Mouse (Mus musculus) lung, postnatal 25 days (tissue): Measurements from ENCODE around the gene H3f3a.
A peak's percentile ranks its signal among the peaks of the same experiment; 100 is the strongest.

Experiments
- DNase-seq: peaks from one replicate; pipeline ENCODE4 v3.0.0; 2022; ENCODE audit warnings: low spot score

The H3f3a gene

DNA sequence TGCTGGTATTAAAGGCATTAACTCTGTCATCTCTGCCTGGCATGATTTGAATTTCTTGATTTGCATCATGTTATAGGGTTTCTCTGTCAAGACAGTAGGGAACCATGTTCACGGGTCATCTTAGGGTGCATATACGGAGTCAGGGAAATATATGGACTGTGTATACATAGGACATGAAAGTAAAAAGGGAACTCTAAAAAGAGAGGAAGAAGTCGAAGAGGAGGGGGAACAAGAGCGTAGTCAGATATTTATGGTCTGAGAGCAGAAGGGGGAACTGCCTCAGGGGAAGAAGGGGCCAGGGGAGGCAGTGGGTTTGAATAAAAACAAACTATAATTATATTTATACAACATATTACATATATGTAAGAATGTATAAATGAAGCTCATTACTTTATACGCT, 8.5 kb upstream of the H3f3a start:
- no peak for DNase-seq

DNA sequence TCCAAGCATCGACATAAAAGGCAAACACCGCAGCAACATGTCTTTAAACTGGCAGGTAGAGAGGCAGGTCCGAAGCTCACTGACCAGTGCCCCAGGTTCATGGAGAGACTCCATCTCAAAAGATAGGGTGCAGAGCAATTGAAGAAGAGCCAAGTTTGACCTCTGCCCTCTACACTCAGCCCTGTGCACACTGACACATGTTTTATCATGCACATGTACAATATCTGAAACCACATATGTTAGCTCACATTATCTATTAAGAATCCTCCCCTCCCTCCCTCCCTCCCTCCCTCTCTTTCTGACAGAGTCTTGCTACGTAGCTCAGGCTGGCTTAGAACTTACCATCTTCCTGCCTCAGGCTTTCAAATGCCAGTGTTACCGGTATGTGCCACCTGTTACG, 7.4 kb upstream of the H3f3a start:
- no peak for DNase-seq

DNA sequence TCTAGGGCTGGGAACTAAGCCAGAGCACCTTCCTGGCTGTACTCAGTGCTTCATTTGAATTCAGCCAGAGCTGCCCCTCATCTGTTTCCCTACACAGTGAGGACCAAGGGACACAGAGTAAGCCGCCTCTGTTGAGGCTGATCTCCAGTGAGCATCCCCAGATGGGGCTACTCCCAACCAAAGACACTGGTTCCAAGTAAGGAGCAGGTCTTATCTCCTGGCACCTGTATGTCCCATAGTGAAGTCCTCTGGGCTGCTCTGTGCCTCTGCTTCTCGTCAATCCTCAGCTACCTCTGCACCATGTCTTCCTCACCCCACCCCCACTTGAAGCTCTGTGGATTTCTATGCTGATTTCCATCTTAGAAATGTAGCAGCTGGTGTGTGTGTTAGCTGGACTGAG, 4.3 kb upstream of the H3f3a start:
- DNase-seq: no peak

DNA sequence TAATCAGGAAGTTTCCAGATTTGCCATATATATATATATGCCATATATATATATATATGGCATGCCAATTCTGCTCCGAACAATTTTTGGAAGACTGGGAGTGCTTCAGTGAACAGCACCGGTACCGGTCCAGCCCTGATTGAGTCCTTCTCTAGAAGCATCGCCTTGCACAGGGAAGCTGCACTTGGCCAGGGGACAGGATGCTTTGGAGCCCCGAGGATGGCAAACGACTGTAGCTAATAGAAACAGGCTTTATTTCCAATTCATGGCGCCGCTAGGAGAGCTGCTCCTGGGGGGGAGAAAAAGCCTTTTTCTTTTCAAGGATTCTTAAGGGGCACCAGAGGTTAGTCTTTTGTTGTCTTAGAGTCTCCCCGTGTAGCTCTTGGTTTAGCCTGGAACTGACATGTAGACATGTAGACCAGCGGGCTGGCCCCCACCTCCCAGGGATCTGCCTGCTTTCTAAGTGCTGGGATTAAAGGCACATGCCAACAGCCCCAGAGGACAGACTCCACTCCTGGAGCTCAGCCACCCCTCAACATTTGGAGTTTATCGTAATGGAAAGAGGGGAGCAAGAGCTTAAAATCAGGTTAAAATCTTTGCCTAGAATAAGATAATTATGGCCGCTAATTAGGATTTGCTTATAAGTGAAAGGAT, 1.8 kb upstream of the H3f3a start:
- DNase-seq: no peak

DNA sequence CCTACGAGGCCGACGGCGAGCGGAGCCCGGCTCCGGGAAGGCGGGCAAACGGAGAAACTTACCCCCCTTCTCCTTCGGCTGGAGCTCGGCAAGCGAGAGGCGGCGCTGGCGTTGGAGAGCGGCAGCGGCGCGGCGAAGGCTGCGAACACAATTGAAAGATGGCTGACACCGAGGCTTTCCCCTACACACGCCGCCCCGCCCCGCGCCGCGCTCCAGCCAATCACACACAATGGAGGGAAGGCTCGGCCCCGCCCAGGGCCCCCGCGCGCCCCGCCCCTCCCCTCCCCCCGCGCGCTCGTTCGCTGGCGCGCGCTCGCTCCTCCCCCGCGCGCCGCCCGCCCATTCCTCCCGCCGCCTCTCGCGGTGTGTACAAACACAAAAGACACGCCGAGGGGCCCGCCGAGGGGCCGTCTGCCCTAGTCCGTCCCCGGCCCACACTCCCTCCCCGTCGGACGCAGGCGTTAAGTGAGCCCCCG, 296 bp downstream of the H3f3a start:
- DNase-seq: peak; percentile 95

DNA sequence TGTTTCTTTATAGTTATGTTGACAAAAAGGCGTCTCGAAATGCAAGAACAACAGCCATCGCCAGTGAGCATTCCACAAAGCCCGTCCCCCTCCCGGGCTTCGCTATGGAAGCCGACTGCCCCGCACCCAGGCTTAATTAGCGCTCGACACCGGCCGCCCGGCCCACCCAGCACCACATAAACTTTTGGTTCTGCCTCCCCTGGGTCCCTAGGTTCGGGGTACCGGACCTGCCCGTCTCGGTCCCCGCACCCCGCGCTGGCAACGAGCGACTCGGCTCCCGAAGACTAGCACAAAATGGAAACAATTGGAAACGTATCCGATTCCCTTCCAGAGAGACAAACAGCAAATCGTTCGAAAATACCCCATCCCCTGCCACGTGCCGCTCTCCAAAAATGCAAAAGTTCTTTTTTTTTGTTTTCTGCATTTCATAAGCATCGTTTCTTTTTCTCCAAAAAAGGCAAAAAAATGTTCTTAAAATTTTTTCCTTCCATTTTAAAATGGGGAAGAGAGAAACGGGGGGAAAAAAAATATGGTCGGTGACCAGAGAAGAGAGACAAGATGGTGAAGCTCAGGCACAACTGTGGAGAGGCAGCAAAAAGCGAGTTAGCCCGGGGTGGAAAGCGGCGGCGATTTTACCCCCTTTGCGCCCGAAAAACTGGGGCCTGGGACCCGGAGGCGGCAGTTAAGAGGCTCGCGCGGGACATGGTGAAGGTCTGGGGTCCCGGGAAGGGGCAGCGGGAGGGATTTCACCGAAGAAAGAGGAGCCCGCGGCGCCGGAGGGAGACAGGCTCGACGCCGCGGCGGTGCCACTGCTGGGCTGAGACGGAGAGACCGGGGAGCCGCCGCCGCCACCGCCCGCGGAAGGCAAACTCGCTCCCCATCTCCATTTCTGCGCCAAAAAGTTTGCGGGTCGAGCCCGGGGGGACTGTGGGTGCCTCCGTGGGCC, 1.0 kb downstream of the H3f3a start:
- DNase-seq: peak; percentile 48

DNA sequence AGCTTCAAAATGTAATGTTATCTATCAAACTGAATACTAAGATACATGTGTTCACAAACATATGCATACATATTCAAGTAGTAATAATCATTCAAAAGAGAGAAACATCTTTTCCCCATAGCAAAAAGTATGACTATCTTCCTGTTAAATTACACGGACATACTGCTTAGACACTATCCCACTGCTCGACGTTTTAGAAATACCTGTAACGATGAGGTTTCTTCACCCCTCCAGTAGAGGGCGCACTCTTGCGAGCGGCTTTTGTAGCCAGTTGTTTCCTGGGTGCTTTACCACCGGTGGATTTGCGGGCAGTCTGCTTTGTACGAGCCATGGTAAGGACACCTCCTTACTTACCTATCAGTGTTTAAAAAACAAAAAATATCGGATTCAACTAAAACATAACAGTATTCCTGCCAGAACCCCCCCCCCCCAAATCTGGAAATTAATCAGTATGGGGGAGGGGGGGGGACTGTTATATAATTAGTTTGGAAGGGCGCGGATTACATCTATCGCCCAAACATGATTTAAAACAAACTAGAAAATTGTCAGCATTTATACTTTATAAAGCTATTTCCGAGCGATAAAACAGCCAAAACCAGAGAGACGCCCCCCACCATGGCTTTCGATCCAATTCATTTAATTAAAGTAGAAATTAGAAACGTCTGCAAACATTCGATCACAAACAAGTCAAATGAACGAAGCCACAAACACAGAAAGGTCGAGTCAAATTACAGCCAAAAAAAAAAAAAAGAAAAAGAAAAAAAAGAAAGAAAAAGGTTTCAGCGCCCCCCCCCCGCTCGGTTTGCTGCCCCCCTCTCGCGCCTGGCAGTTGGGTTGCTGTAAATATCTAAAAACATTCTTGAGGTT, 1.9 kb downstream of the H3f3a start:
- DNase-seq: peak; percentile 47

DNA sequence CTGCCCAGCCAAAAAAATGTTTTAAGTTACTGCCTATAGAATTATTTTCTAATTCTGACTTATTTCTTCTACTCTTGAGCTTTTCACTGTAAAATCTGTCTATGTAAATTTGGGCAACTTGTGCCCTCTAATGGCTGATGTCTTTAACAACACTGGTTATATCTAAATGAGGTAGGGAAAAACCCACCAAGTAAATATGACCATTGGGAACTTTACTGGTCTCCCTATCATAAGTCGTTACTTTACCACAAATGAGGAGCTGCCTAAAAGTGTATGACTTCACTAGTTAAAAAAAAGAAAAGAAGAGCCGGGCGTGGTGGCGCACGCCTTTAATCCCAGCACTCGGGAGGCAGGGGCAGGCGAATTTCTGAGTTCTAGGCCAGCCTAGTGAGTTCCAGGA, 2.8 kb downstream of the H3f3a start:
- DNase-seq: no peak

DNA sequence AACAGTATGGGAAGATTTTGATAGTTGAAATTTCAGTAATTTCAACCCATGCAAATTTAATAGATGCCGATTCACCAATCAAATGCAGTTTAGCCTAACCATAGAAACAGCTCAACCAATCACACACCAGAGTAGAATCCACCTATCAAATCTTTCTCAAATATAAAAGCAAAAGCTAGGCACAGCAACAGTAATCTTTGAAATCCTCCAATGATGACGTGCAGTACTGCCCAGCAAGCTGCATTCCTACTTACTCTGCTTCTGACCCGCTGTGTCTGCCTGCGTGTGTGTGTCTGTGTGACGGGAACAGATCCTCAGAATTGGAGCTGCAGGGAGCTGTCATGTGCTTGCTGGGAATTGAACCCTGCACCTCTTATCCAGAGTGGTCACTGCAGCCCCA, 4.9 kb downstream of the H3f3a start:
- DNase-seq: no peak

DNA sequence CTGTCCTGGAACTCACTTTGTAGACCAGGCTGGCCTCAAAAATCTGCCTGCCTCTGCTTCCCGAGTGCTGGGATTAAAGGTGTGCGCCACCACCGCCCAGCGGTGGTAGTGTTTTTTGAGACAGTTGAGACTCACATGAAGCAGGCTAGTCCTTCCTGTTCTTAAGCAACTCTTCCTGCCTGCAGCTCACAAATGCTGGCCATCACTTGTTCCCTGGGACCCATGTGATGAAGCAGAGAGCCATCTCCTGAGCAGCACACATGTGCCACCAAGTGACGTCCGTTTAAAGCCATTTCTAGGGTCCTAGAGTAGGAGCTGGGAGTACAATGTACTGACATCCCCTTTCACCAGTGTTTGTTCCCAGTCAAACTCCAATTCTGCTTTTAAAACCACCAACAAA, 9.9 kb downstream of the H3f3a start:
- DNase-seq: no peak

DNA sequence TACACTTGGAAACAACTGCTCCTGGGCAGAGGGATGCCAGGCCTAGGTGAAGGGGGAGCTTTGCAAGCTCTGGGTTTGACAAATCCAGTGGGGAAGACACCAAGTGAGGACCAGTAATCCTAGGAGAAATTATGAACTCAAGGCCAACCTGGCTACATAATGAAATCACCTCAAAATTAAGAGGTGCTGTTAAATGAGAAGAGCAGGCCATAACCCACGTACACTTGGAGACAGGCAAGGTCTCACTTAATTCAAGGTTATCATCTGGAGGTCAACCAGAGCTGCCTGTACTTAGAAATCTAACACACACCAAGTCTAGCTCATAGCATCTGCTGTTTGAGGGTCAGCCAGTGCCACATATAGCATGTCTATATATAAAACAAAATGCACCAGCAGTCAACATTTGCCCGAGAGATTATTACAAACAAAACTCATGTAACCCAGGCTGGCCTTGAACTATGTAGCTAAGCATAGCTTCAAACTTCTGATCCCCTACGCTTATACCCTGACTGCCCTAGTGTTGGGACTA, 12.2 kb downstream of the H3f3a start:
- DNase-seq: no peak

DNA sequence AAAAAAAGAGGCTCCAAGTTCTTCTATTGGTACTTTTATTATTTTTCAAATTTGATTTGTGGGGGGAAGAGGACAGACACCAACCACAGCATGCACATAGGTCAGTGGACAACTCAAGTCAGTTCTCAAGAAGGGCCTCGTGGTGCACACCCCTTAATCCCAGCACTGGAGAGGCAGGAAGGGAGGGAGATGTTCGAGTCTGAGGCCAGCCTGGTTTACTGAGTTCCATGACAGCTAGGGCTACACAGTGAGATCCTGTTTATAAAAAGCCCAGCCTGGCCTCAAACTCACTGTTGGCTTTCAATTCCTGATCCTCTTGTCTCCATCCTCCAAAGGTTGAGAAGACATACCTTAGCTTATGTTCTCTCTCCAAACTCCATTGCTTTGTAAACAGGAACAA, 12.9 kb downstream of the H3f3a start:
- no peak for DNase-seq

DNA sequence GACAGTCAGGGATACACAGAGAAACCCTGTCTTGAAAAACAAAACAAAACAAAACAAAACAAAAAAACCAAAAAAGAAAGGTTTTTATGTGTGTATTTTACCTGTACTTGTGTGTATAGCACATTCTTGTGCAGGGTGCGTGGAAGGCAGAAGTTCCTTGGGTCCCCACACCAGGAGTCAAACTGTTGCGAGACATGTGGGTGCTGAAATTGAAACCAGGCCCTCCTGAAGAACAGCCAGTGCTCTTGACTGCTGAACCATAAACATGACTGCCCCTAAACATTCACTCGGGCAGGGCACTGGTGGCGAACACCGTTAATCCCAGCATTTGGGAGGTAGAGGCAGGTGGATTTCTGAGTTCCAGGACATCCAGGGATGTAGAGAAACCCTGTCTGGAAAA, 13.7 kb downstream of the H3f3a start:
- no peak for DNase-seq

DNA sequence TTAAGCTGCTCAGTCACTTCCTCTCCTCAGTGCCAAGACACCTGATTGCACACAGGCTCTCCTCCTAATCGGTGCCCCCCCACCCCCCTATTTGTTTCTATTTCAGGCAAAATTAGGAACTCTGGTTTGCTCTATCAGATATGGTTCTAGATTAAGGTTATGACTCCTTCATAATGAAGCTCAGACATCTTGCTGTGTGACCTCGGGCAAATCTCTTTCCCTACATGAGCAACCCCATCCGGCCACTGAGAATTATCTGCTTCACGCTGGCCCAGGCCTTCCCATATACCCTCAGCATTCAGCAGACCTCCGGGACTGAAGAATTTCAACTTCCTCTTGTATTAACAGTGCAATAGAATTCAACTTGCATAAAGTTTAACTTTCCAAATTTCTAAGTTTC, 14.5 kb downstream of the H3f3a start:
- no peak for DNase-seq

DNA sequence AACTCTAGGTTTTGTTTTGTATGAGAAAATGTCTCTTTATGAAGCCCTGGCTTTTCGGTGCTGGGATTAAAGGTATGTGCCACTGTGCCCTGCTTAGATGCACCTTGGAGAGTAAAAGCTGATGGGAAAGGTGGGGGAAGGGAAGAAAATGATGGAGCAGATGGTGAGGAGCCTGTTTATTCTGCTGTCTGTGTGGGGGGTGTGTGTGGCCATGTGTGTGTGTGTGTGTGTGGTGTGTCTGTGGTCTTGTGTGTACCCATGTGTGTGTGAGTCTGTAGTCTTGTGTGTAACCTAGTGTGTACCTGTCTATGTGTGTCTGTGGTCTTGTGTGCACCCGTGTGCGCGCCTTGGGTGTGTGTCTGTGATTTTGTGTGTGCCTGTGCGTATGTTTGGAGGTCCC, 15.1 kb downstream of the H3f3a start:
- no peak for DNase-seq

DNA sequence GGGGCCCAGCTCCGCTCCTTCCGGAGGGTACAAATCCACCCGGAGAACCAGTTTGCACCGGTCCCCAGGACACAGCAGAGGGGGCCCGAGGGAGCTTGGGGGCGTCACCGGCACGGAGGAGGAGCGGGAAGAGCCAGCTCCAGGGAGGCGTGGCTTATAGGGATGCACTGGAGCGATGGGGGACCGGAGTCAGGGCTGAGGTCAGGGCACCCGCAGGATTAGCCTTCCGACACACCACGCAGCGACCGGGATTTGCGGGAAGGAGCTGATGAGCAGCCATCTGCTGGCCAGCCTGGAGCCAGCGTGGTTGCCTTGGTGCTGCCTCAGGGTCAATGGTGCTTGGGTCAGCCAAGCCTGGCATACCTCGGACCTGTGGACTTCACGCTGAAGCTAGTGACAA, 19.6 kb downstream of the H3f3a start:
- no peak for DNase-seq

DNA sequence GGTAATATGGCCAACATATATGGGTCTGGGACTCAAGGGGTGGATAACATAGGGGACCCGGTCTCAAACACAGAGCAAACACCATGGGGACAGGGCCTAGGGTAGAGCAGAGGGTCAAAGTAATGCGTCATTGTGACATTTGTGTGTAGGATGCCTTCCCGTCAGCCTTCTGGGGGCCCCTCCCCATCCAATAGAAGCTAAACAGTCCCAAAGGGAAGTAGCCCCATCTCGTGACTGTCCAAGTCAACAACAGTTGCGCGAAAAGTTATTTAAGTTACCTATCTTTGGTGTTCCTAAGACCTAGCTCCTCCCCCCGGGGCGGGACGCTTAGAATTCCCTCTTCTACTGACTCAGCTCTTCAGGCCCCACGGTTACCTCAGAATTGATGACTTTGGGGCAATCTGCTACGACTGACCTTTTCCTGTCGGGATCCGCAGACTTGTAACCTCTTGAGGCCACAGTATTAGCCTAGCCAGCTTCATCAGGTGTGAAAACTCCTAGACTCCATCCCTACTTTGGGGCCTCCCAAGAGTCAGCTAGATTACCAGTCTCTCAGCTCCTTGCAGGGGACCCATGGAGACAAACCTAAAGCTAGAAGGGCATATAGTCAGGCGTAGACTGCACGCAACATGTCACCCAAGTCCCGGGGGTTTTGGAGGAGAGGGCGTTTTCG, 20.2 kb downstream of the H3f3a start:
- peak; percentile 35 for DNase-seq

DNA sequence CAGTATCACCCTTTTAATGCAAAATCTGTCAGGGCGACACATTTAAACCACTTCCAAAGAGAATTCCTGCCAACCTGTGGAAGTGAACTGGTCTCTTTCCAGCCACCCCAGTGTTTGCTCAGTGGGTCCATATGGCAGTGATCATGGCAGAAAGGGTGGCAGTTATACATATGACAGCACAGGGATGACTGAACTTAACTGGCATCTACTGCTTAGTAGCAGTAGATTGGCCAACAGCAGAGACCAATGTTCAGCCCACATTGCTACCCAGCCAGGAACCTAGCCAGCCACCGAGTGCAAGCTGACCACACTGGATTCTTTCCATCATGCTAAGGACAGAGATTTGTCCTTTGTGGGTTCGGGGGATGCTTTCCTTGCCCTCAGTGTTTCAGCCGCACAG, 20.9 kb downstream of the H3f3a start:
- no peak for DNase-seq

DNA sequence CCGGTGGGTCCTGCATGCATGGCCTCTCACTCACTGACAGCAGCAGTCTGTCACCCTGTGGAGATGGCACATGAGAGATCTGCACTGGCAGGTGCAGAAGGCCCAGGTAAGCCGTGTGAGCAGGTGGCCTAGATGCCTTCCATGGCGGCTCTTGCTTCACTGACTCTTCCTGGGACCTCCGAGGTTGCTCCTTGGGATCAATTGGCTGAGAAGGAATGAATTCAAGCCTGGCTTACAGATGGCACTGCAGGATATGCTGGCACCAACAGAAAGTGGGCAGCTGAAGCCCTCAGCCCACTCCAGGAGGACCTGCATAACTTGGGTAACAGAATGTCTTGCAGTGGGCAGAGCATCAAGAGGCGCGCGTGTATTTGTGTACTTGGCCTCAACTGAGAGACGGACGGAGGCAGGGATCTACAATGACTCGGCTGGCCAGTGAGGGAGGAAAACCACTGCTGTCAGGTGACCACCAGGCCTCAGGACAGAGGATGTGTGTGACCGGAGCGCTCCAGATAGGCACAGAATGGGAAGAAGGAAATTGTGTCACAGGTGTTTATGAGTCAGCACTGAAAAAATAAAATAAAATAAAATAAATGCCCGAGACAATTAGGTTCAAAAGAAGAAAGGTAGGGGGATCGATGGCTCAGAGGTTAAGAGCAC, 21.8 kb downstream of the H3f3a start:
- DNase-seq: no peak

DNA sequence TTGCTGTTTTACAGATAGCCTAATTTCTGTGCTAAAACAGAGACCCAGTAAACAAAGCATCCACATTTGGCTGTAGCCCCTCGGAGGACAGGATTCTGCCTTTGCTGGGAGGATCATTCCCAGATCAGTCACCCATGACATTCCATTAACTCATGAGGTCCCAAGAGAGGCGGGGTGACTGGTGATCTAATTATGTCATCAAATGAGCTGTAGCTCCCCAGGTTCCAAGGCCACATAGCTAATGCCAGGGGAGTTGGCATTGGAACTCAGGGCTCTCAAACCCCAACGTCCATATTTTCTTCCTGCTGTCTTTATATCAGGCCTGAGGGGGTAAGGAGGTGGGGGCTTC, 30.2 kb downstream of the H3f3a start:
- DNase-seq: no peak

DNA sequence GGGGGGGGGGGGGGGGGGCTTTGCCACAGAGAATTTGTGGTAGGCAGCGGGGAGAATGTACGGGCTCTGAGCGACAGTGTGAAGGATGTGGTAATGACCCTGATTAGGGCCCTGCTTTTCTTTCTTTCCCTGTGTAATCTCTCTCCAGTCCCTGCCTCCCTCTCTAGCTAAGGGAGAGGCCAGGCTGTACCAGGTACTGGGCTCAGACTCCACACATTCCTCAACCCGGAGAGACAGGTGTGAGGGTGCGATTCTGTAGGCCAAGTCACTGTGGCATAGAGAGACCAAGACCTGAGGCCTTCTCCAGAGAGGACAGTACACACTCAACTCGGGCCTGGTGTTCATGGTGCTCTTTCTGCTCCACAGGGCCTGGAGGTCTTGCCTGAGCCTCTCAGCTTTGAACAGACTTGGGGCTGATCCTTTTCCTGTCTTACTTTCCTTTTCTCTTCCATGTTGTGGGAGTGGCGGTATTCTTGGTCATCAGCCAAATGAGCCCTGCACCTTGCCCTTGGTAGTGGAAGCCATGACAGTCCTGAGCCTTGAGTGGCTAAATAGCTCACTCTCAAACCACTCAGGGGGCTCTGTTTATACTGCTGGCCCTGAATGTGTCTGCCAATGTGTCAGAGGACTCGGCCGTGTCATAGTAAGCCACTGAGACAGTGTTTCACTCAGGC, 30.7 kb downstream of the H3f3a start:
- no peak for DNase-seq
